Mouse (Mus musculus) lung, embryonic 15.5 days (tissue): Measurements from ENCODE around the gene Slc24a4. TPM values are rescaled to one million over a fixed set of nuclear protein-coding genes. Genes with fewer than 3 reads are reported as not detected.
"Not testable (repeated sequence)": the region's sequence is repeated elsewhere in the genome, so short reads cannot be mapped to it uniquely, and the experiment has no call there.

Source experiments
- ATAC-seq: fragments of 200-750 bp; cut with Nextera tagmentation; 2 replicates; pipeline ENCODE4 v1.8.0; 2017; ENCODE audit warnings: moderate number of reproducible peaks, borderline replicate concordance; ENCODE audit not compliant: low FRiP score, low TSS enrichment; ENCODE audit errors: extremely low read depth
- H3K27ac ChIP-seq: fragments of 300-500 bp; sonication (generic); 2 replicates; pipeline ENCODE4 v1.5.1; 2015; ENCODE audit warnings: moderate library complexity, mild to moderate bottlenecking, inconsistent platforms
- H3K27me3 ChIP-seq: fragments of 300-500 bp; sonication (generic); 2 replicates; pipeline ENCODE4 v1.6.1; 2015; ENCODE audit warnings: inconsistent platforms
- H3K36me3 ChIP-seq: fragments of 300-500 bp; sonication (generic); 2 replicates; pipeline ENCODE4 v1.6.1; 2015; ENCODE audit warnings: inconsistent platforms
- H3K4me1 ChIP-seq: fragments of 300-500 bp; sonication (generic); 2 replicates; pipeline ENCODE4 v1.6.1; 2015; ENCODE audit warnings: inconsistent platforms
- H3K4me2 ChIP-seq: fragments of 300-500 bp; sonication (generic); 2 replicates; pipeline ENCODE4 v1.6.1; 2015; ENCODE audit warnings: inconsistent platforms, mild to moderate bottlenecking, moderate library complexity
- H3K4me3 ChIP-seq: fragments of 300-500 bp; sonication (generic); 2 replicates; pipeline ENCODE4 v1.5.1; 2015; ENCODE audit warnings: mild to moderate bottlenecking, inconsistent platforms
- H3K9ac ChIP-seq: fragments of 300-500 bp; sonication (generic); 2 replicates; pipeline ENCODE4 v1.6.1; 2015; ENCODE audit warnings: inconsistent platforms
- H3K9me3 ChIP-seq: fragments of 300-500 bp; sonication (generic); 2 replicates; pipeline ENCODE4 v1.6.1; 2016; ENCODE audit warnings: inconsistent platforms
- WGBS: fragments of 180-500 bp; shearing (Covaris S2); methylation state at CpG from one replicate; pipeline ENCODE4 v1.1.7; 2015; 5-methylcytosine and 5-hydroxymethylcytosine counted together
- polyA plus RNA-seq: library from polyadenylated mRNA; unstranded; fragments of >200 nt; fragmentation: Nextera tagmentation; extraction: Ambion mirVana; gene quantifications from 2 replicates; pipeline ENCODE4 v1.2.1, GENCODE M21; 2015

Slc24a4 gene
- polyA plus RNA-seq, 1 experiment from 2014 or later, result 2.1 TPM

DNA sequence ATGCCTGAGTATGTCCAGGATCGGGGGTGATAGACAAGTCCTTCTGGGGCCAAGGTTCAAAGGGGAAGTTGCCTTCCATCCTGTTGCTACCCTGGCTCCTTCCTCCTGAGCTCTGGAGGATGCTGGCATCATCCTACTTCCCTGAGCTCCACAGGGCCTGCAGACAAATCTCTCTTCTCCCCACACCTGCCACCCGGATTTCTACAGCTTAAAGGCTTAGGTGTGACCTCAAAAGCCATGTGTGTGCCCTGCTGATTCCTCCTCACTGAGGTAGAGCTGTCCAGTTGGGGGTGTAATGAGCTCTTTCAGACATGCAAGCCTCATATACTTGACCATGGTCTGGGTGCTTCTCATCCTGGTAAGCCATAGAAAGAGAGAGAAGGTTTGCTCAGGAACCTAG is 82.3 kb downstream of the Slc24a4 start:
- Histone ChIP-seq H3K4me2 (no peak overlapping the region), H3K9ac (no peak overlapping the region), H3K27ac (no peak overlapping the region), H3K36me3 (no peaks in the 10 kb centered on the region), H3K4me3 (no peak overlapping the region), H3K9me3 (no peaks in the 10 kb centered on the region), H3K27me3 (no peaks in the 10 kb centered on the region), H3K4me1 (peaks cover 8% of the 10 kb centered on the region)
- WGBS, result 73% methylated on average over 2 of the region's 2 CpGs
- no peak for ATAC-seq

DNA sequence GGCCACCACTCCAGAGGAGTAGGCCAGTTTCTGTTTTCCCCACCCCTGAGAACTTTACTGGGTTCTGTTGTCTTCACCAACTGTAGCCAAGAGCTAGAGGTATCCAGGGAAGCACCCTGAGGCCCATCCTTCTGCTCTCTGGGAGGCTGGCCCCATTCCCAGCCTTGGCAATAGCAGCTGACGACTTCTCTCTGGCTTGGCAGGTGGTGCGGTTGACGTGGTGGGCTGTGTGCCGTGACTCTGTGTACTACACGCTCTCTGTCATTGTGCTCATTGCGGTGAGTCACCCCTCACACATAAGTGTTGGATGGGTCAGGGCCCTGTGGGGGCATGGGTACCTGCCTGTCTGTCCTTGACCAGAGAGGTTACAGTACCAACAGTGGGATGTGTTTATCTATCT is 94.9 kb downstream of the Slc24a4 start:
- ATAC-seq, result no peak
- no peaks in the 10 kb centered on the region for H3K9me3 ChIP-seq
- no peak overlapping the region for H3K4me2 ChIP-seq
- H3K27ac ChIP-seq, result no peak overlapping the region
- no peaks in the 10 kb centered on the region for H3K36me3 ChIP-seq
- no peak overlapping the region for H3K9ac ChIP-seq
- no peak overlapping the region for H3K4me3 ChIP-seq
- WGBS, result 81% methylated on average over 6 of the region's 6 CpGs
- no peaks in the 10 kb centered on the region for H3K4me1 ChIP-seq
- no peaks in the 10 kb centered on the region for H3K27me3 ChIP-seq

GRCm38 (mm10) chr12:102224112-102224511 is 95.6 kb downstream of the Slc24a4 start:
- not testable (repeated sequence) for H3K27ac ChIP-seq, H3K9ac ChIP-seq, H3K9me3 ChIP-seq, H3K36me3 ChIP-seq, ATAC-seq, H3K27me3 ChIP-seq, H3K4me2 ChIP-seq, H3K4me1 ChIP-seq, H3K4me3 ChIP-seq
- WGBS, result 66% methylated on average over 2 of the region's 2 CpGs

DNA sequence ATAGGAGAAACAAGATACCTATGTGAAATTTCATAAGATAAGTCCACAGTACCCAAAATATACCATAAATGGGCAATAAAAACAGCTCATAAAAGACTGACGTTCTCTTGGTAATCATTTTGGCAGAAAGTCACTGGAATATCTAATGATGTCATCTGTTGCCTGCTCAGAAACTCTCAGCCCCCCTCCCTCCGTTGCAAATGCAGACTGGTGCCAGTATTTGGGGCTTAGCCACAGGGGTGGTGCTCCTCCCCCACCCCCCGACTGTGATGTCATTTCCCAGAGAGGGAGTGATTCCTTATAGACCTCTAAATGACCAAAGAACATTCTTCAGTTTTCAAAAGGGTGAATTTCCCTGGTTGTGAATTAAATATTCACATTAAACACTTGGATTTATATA is 96.6 kb downstream of the Slc24a4 start:
- 30% methylated on average over 3 of the region's 3 CpGs for WGBS
- H3K36me3 ChIP-seq, result no peaks in the 10 kb centered on the region

GRCm38 (mm10) chr12:102235551-102235950 is 107.0 kb downstream of the Slc24a4 start:
- no peaks in the 10 kb centered on the region for H3K9me3 ChIP-seq
- no peak overlapping the region for H3K4me3 ChIP-seq
- 76% methylated on average over 3 of the region's 3 CpGs for WGBS
- H3K27ac ChIP-seq, result no peak overlapping the region
- H3K9ac ChIP-seq, result no peak overlapping the region
- no peaks in the 10 kb centered on the region for H3K27me3 ChIP-seq
- H3K4me2 ChIP-seq, result no peak overlapping the region
- H3K36me3 ChIP-seq, result no peaks in the 10 kb centered on the region
- no peak for ATAC-seq
- H3K4me1 ChIP-seq, result no peaks in the 10 kb centered on the region

More for the DNA sequence above, 96.6 kb downstream of the Slc24a4 start:
- Histone ChIP-seq H3K27ac (no peak overlapping the region), H3K27me3 (no peaks in the 10 kb centered on the region), H3K4me3 (no peak overlapping the region), H3K4me1 (no peaks in the 10 kb centered on the region), H3K9me3 (no peaks in the 10 kb centered on the region), H3K4me2 (no peak overlapping the region), H3K9ac (no peak overlapping the region)
- ATAC-seq, result no peak

DNA sequence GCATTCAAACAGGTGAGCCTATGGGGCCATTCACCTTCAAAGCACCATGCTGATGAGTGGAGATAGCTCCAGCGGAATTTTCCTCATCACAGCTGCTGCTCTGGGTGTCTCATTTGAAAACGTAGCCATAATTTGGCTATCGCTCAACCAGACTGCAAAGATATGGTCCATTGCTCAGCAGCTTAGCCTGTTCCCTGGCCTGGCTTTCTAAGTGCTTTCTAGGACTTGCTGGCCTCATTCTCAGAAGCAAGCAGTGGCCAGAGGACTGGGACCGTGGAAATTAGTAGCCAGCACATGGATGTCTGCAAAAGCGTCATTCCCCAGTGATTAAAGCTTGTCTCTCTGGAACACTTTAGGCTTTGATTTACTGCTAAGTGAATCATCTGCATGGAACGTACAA is 107.8 kb downstream of the Slc24a4 start:
- Histone ChIP-seq H3K36me3 (no peaks in the 10 kb centered on the region), H3K27ac (no peak overlapping the region), H3K4me2 (no peak overlapping the region), H3K27me3 (no peaks in the 10 kb centered on the region), H3K4me3 (no peak overlapping the region), H3K9me3 (no peaks in the 10 kb centered on the region), H3K9ac (no peak overlapping the region), H3K4me1 (no peaks in the 10 kb centered on the region)
- ATAC-seq, result no peak
- WGBS, result 78% methylated on average over 6 of the region's 6 CpGs

DNA sequence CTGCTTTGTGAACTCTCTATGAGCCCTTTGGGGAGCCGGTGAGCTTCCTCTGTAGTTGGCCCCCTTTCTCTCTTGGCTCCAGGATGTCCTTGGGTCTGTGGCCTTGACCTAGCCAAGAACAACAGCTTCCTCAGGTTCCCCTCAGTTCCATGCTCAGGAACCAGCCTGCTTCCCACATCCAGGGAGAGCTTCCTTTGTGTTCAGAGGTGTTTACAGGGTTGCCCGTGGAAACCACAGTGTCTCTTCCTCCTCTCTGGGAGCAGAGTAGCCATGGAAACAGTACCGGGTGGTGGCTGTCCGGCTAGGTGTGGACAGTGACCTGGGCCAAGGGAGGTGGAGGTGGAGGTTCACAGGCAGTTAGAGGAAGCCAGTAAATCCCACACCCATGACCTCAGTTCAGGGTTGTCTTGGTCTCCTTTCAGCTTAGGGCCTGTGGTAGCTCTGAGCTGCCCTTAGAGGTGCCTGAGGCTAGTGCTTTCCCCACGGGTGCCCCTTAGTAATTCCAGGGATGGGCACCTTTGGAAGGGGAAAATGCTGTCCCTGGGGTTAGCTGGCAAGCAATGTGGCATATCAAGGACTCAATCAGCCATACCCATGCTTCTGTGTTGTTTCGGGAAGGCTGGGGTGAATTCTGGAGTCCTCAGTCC is 113.7 kb downstream of the Slc24a4 start:
- no peaks in the 10 kb centered on the region for H3K36me3 ChIP-seq
- H3K4me2 ChIP-seq, result no peak overlapping the region
- no peaks in the 10 kb centered on the region for H3K4me1 ChIP-seq
- WGBS, result 45% methylated on average over 6 of the region's 6 CpGs
- H3K9ac ChIP-seq, result no peak overlapping the region
- no peaks in the 10 kb centered on the region for H3K27me3 ChIP-seq
- H3K9me3 ChIP-seq, result no peaks in the 10 kb centered on the region
- H3K27ac ChIP-seq, result no peak overlapping the region
- no peak for ATAC-seq
- no peak overlapping the region for H3K4me3 ChIP-seq

- Histone ChIP-seq H3K9me3 (no peaks in the 10 kb centered on the region), H3K9ac (no peak overlapping the region), H3K27me3 (no peaks in the 10 kb centered on the region), H3K36me3 (no peaks in the 10 kb centered on the region), H3K27ac (no peak overlapping the region), H3K4me1 (no peaks in the 10 kb centered on the region), H3K4me3 (no peak overlapping the region), H3K4me2 (no peak overlapping the region)
- 32% methylated on average over 1 of the region's 1 CpGs for WGBS
- ATAC-seq, result no peak
These were observed 115.4 kb downstream of the Slc24a4 start for GRCm38 (mm10) chr12:102243915-102244314.

GRCm38 (mm10) chr12:102246226-102246625 is 117.7 kb downstream of the Slc24a4 start:
- Histone ChIP-seq H3K4me2 (no peak overlapping the region), H3K27me3 (no peaks in the 10 kb centered on the region), H3K4me3 (no peak overlapping the region), H3K4me1 (no peaks in the 10 kb centered on the region), H3K36me3 (no peaks in the 10 kb centered on the region), H3K9me3 (no peaks in the 10 kb centered on the region), H3K27ac (no peak overlapping the region), H3K9ac (no peak overlapping the region)
- WGBS, result 88% methylated on average over 5 of the region's 5 CpGs
- no peak for ATAC-seq

DNA sequence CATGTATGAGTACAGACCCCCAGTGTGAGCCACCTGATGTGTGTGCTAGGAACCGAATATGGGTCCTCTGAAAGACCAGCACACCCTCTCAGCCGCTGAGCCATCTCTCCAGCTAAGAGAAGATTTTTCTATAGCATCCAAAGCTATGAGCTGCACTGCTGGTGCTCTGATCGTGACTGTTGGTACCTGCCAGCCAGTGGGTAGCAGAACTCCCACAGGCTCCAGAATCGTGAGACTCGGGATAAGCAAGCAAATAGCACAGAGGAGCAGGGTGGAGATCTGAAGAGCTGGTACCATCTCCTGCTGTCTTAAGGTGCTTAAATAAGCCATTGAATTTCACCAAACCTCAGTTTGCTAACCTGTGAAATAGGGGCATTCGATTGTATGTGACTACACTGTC is 119.6 kb downstream of the Slc24a4 start:
- H3K9me3 ChIP-seq, result no peaks in the 10 kb centered on the region
- WGBS, result 86% methylated on average over 6 of the region's 6 CpGs
- no peak for ATAC-seq
- H3K4me3 ChIP-seq, result no peak overlapping the region
- no peak overlapping the region for H3K27ac ChIP-seq
- H3K27me3 ChIP-seq, result no peaks in the 10 kb centered on the region
- H3K4me1 ChIP-seq, result no peaks in the 10 kb centered on the region
- no peaks in the 10 kb centered on the region for H3K36me3 ChIP-seq
- H3K4me2 ChIP-seq, result no peak overlapping the region
- H3K9ac ChIP-seq, result no peak overlapping the region

DNA sequence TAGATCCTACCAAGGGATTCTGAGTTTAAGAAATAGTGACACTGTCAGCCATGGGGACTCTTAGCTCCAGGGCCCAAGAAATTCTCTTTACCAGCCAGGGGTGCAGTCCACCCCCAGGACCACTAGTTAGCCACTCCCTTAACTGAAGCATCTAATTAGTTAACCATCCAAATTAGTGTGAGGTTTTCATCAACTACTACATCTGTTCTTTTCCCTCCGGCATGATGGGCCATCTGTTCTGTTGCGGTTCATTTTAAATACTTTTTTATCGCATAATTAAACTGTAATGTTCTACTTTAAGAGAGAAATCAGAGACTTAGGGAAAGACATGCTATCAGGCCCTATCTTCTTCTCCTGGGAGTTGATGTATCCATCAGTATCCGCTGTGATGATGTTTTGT is 121.8 kb downstream of the Slc24a4 start:
- no peaks in the 10 kb centered on the region for H3K4me1 ChIP-seq
- no peak for ATAC-seq
- H3K9ac ChIP-seq, result no peak overlapping the region
- no peaks in the 10 kb centered on the region for H3K36me3 ChIP-seq
- whole genome bisulfite sequencing, result 91% methylated on average over 4 of the region's 4 CpGs
- H3K4me2 ChIP-seq, result no peak overlapping the region
- no peaks in the 10 kb centered on the region for H3K27me3 ChIP-seq
- H3K9me3 ChIP-seq, result no peaks in the 10 kb centered on the region
- H3K27ac ChIP-seq, result no peak overlapping the region
- no peak overlapping the region for H3K4me3 ChIP-seq

GRCm38 (mm10) chr12:102251070-102251469 is 122.5 kb downstream of the Slc24a4 start:
- Histone ChIP-seq H3K4me2 (no peak overlapping the region), H3K9me3 (no peaks in the 10 kb centered on the region), H3K27ac (no peak overlapping the region), H3K4me3 (no peak overlapping the region), H3K4me1 (no peaks in the 10 kb centered on the region), H3K9ac (no peak overlapping the region), H3K36me3 (no peaks in the 10 kb centered on the region), H3K27me3 (no peaks in the 10 kb centered on the region)
- no peak for ATAC-seq
- 72% methylated on average over 3 of the region's 3 CpGs for WGBS

DNA sequence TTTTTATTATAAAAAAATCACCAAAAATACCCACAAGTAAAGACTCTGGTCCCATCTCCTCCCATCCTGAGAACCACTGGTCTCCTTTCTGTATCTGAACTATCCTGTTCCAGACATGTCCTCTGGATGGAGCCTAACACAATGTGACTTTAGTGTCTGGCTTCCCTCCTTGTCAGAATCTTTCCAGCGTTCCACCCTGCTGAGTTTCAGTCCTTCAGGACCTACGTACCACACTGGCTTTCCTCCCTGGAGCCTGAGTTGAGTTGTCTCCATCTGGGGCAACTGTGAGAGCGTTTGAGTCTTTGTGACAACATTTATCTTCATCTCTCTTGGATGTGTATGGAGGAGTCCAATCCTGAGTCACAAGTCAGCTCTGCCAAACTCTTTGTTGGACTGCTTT is 123.5 kb downstream of the Slc24a4 start:
- no peak overlapping the region for H3K9ac ChIP-seq
- no peak for ATAC-seq

More for the DNA sequence above, 123.5 kb downstream of the Slc24a4 start:
- Histone ChIP-seq H3K4me3 (no peak overlapping the region), H3K27me3 (no peaks in the 10 kb centered on the region), H3K9me3 (no peaks in the 10 kb centered on the region), H3K36me3 (no peaks in the 10 kb centered on the region), H3K4me1 (no peaks in the 10 kb centered on the region), H3K27ac (no peak overlapping the region), H3K4me2 (no peak overlapping the region)
- WGBS, result 57% methylated on average over 3 of the region's 3 CpGs
